Mouse (Mus musculus) heart, embryonic 11.5 days (tissue): ENCODE results near the gene Krt42. TPM values are rescaled to one million over a fixed set of nuclear protein-coding genes. Genes with fewer than 3 reads are reported as not detected.

Experiments used
- ATAC-seq: fragments of 200-750 bp; cut with Nextera tagmentation; replicated peaks from 2 replicates; pipeline ENCODE4 v1.8.0; 2017; ENCODE audit warnings: moderate library complexity; ENCODE audit not compliant: insufficient number of reproducible peaks, low FRiP score, low TSS enrichment
- H3K27ac ChIP-seq: fragments of 300-500 bp; sonication (generic); 2 replicates; pipeline ENCODE4 v1.5.1; 2014; ENCODE audit warnings: mild to moderate bottlenecking, low read depth, low read length
- H3K27me3 ChIP-seq: fragments of 300-500 bp; sonication (generic); 2 replicates; pipeline ENCODE4 v1.6.1; 2014; ENCODE audit warnings: mild to moderate bottlenecking, low read length, mixed read lengths; ENCODE audit not compliant: control insufficient read depth, insufficient read depth
- H3K36me3 ChIP-seq: fragments of 300-500 bp; sonication (generic); 2 replicates; pipeline ENCODE4 v1.6.1; 2014; ENCODE audit warnings: mild to moderate bottlenecking, low read length, moderate library complexity, mixed read lengths; ENCODE audit not compliant: control insufficient read depth, insufficient read depth
- H3K4me1 ChIP-seq: fragments of 300-500 bp; sonication (generic); 2 replicates; pipeline ENCODE4 v1.6.1; 2014; ENCODE audit warnings: low read length; ENCODE audit not compliant: control insufficient read depth, insufficient read depth
- H3K4me2 ChIP-seq: fragments of 300-500 bp; sonication (generic); 2 replicates; pipeline ENCODE4 v1.6.1; 2014; ENCODE audit warnings: mild to moderate bottlenecking, moderate library complexity
- H3K4me3 ChIP-seq: fragments of 300-500 bp; sonication (generic); 2 replicates; pipeline ENCODE4 v1.5.1; 2014; ENCODE audit warnings: low read depth, low read length
- H3K9ac ChIP-seq: fragments of 300-500 bp; sonication (generic); 2 replicates; pipeline ENCODE4 v1.6.1; 2014; ENCODE audit warnings: mild to moderate bottlenecking, low read depth, low read length, moderate library complexity
- H3K9me3 ChIP-seq: fragments of 300-500 bp; sonication (generic); replicated peaks from 2 replicates; pipeline ENCODE4 v1.6.1; 2016; ENCODE audit warnings: low read length; ENCODE audit not compliant: control insufficient read depth
- WGBS: fragments of 180-500 bp; shearing (Covaris S2); extraction: QIAGEN DNeasy Blood & Tissue Kit; methylation state at CpG from one replicate; pipeline ENCODE4 v1.1.7; 2014; ENCODE audit not compliant: insufficient replicate concordance; 5-methylcytosine and 5-hydroxymethylcytosine counted together
- polyA plus RNA-seq: library from polyadenylated mRNA; unstranded; fragments of >200 nt; fragmentation: Nextera tagmentation; extraction: Ambion mirVana; gene quantifications from 2 replicates; pipeline ENCODE4 v1.2.1, GENCODE M21; 2014

Gene Krt42
- polyA plus RNA-seq, 1 experiment from 2014 or later: 0.20 TPM

- no peak overlapping the region for H3K9ac ChIP-seq
- 83% methylated on average over 5 of the region's 5 CpGs for WGBS
- H3K9me3 ChIP-seq: no peaks in the 10 kb centered on the region
- no peak overlapping the region for H3K27ac ChIP-seq
- ATAC-seq: no peak
- H3K4me3 ChIP-seq: no peak overlapping the region
- no peak overlapping the region for H3K4me2 ChIP-seq
- no peaks in the 10 kb centered on the region for H3K27me3 ChIP-seq
- no peaks in the 10 kb centered on the region for H3K36me3 ChIP-seq
- H3K4me1 ChIP-seq: peaks cover 2% of the 10 kb centered on the region; the same call in 1 of the 2 replicates
Measured at GRCm38 (mm10) chr11:100307900-100308299, 38.2 kb upstream of the Krt42 start.

GRCm38 (mm10) chr11:100301292-100301691, 31.6 kb upstream of the Krt42 start:
- no peak for ATAC-seq
- H3K27ac ChIP-seq: no peak overlapping the region
- H3K36me3 ChIP-seq: no peaks in the 10 kb centered on the region
- H3K27me3 ChIP-seq: no peaks in the 10 kb centered on the region; the same call in none of the 2 replicates
- 72% methylated on average over 5 of the region's 5 CpGs for WGBS
- no peaks in the 10 kb centered on the region for H3K4me1 ChIP-seq
- H3K4me2 ChIP-seq: no peak overlapping the region
- H3K9me3 ChIP-seq: no peaks in the 10 kb centered on the region
- no peak overlapping the region for H3K9ac ChIP-seq
- H3K4me3 ChIP-seq: no peak overlapping the region

- no peak for ATAC-seq
- WGBS: 10% methylated on average over 5 of the region's 5 CpGs
- no peak overlapping the region for H3K4me2 ChIP-seq
Measured at GRCm38 (mm10) chr11:100300293-100300692, 30.6 kb upstream of the Krt42 start.

GRCm38 (mm10) chr11:100298274-100299036, 28.8 kb upstream of the Krt42 start:
- H3K9ac ChIP-seq: no peak overlapping the region
- no peaks in the 10 kb centered on the region for H3K36me3 ChIP-seq
- no peak for ATAC-seq
- H3K27me3 ChIP-seq: peaks cover 3% of the 10 kb centered on the region
- H3K4me3 ChIP-seq: no peak overlapping the region
- no peak overlapping the region for H3K27ac ChIP-seq
- no peaks in the 10 kb centered on the region for H3K4me1 ChIP-seq
- peak overlapping the region; percentile 42 for H3K4me2 ChIP-seq
- no peaks in the 10 kb centered on the region for H3K9me3 ChIP-seq
- WGBS: 15% methylated on average over 18 of the region's 18 CpGs

More at GRCm38 (mm10) chr11:100300293-100300692, 30.6 kb upstream of the Krt42 start:
- no peak overlapping the region for H3K4me3 ChIP-seq
- H3K9ac ChIP-seq: no peak overlapping the region
- no peak overlapping the region for H3K27ac ChIP-seq
- H3K9me3 ChIP-seq: no peaks in the 10 kb centered on the region
- H3K4me1 ChIP-seq: no peaks in the 10 kb centered on the region
- H3K27me3 ChIP-seq: peaks cover 3% of the 10 kb centered on the region
- no peaks in the 10 kb centered on the region for H3K36me3 ChIP-seq

GRCm38 (mm10) chr11:100297801-100298200, 28.1 kb upstream of the Krt42 start:
- WGBS: 21% methylated on average over 5 of the region's 5 CpGs
- H3K4me1 ChIP-seq: no peaks in the 10 kb centered on the region
- H3K27me3 ChIP-seq: peaks cover 3% of the 10 kb centered on the region
- H3K27ac ChIP-seq: no peak overlapping the region
- no peak overlapping the region for H3K4me3 ChIP-seq
- no peaks in the 10 kb centered on the region for H3K9me3 ChIP-seq
- no peak overlapping the region for H3K9ac ChIP-seq
- H3K4me2 ChIP-seq: peak overlapping the region; percentile 42
- no peak for ATAC-seq
- H3K36me3 ChIP-seq: no peaks in the 10 kb centered on the region

- Histone ChIP-seq H3K9ac (no peak overlapping the region), H3K4me2 (no peak overlapping the region), H3K4me1 (peaks cover 3% of the 10 kb centered on the region; the same call in 1 of the 2 replicates), H3K4me3 (no peak overlapping the region), H3K27me3 (peaks cover 3% of the 10 kb centered on the region), H3K27ac (no peak overlapping the region), H3K36me3 (no peaks in the 10 kb centered on the region), H3K9me3 (no peaks in the 10 kb centered on the region)
- ATAC-seq: no peak
- 6% methylated on average over 10 of the region's 10 CpGs for WGBS
Measured at GRCm38 (mm10) chr11:100295308-100295707, 25.6 kb upstream of the Krt42 start.

GRCm38 (mm10) chr11:100292884-100293283, 23.2 kb upstream of the Krt42 start:
- ATAC-seq: no peak

GRCm38 (mm10) chr11:100290235-100290634, 20.6 kb upstream of the Krt42 start:
- H3K27me3 ChIP-seq: no peaks in the 10 kb centered on the region
- H3K4me3 ChIP-seq: no peak overlapping the region
- 40% methylated on average over 5 of the region's 5 CpGs for WGBS
- no peak overlapping the region for H3K4me2 ChIP-seq
- no peak overlapping the region for H3K9ac ChIP-seq
- no peaks in the 10 kb centered on the region for H3K36me3 ChIP-seq
- no peaks in the 10 kb centered on the region for H3K9me3 ChIP-seq
- H3K4me1 ChIP-seq: peaks cover 4% of the 10 kb centered on the region; the same call in 1 of the 2 replicates
- H3K27ac ChIP-seq: no peak overlapping the region
- ATAC-seq: no peak

More at GRCm38 (mm10) chr11:100292884-100293283, 23.2 kb upstream of the Krt42 start:
- no peak overlapping the region for H3K9ac ChIP-seq
- 68% methylated on average over 6 of the region's 6 CpGs for WGBS
- H3K4me2 ChIP-seq: no peak overlapping the region
- no peak overlapping the region for H3K4me3 ChIP-seq
- no peak overlapping the region for H3K27ac ChIP-seq
- H3K9me3 ChIP-seq: no peaks in the 10 kb centered on the region
- no peaks in the 10 kb centered on the region for H3K36me3 ChIP-seq
- peaks cover 4% of the 10 kb centered on the region; the same call in 1 of the 2 replicates for H3K4me1 ChIP-seq
- H3K27me3 ChIP-seq: peaks cover 3% of the 10 kb centered on the region

- Histone ChIP-seq H3K4me1 (peaks cover 4% of the 10 kb centered on the region; the same call in 1 of the 2 replicates), H3K9ac (no peak overlapping the region), H3K27ac (no peak overlapping the region), H3K4me2 (no peak overlapping the region), H3K4me3 (no peak overlapping the region), H3K36me3 (no peaks in the 10 kb centered on the region), H3K27me3 (no peaks in the 10 kb centered on the region), H3K9me3 (no peaks in the 10 kb centered on the region)
- WGBS: 76% methylated on average over 6 of the region's 6 CpGs
- ATAC-seq: no peak
Measured at GRCm38 (mm10) chr11:100288942-100289341, 19.3 kb upstream of the Krt42 start.
